Mouse (Mus musculus) liver, embryonic 14.5 days (tissue): ENCODE measurements around the gene Gm27021.

ENCODE experiments used
- CTCF ChIP-seq: IDR thresholded peaks from 2 replicates; pipeline ENCODE4 v1.5.1; 2016; ENCODE audit warnings: antibody characterized with exemption, low read depth, control low read depth
- EP300 ChIP-seq: IDR thresholded peaks from 2 replicates; pipeline ENCODE4 v1.6.1; 2016; ENCODE audit warnings: antibody characterized with exemption, low read depth

DNA sequence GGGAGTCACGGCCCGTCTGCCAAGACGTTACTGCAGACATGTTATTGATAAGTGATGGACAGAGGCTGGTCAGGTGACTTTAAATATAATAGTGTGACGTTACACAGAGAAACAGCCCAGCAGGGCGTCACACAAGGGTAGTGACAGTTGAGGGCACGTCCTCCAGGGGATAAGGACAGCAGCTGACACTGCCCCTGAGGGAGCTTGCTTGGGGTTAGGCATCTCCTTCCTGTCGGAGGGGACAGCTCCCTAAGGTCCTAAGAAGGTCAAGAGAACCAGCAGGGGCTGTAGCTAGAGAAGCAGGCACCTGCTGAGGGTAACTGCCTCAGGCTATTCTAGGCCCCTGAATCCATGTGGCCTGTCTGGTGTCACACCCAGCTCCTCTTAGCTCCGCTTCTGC lies 96.3 kb downstream of the Gm27021 start:
- TF ChIP-seq CTCF (no peak), EP300 (no peak)
